Mouse (Mus musculus): Measurements from ENCODE around the gene Myadm. TPM values are rescaled to one million over a fixed set of nuclear protein-coding genes. Genes with fewer than 3 reads are reported as not detected.

The Myadm gene
- polyA plus RNA-seq (2016; fragmentation: Nextera tagmentation; extraction: Ambion mirVana), result 33.1 and 37.7 TPM in 2 replicates

GRCm38 (mm10) chr7:3288976-3289970 lies at the start of gene Myadm, which contains the start of gene Prkcg:
TSS of gene Myadm (plus strand) at chr7:3289080.
TSS of gene Prkcg (plus strand) at chr7:3289179.
- Histone ChIP-seq H3K27me3 (ENCODE audit: insufficient read depth, poor library complexity, severe bottlenecking) (no peaks in the 10 kb centered on the region), H3K36me3 (peaks cover 7% of the 10 kb centered on the region; the same call in 1 of the 2 replicates), H3K4me3 (peak within 1 kb of the TSS; percentile 56), H3K9me3 (no peaks in the 10 kb centered on the region), H3K27ac (peak within 1 kb of the TSS; percentile 89), H3K4me1 (replicated peaks) (peaks cover 47% of the 10 kb centered on the region)
- peak; percentile 80 for DNase-seq (ENCODE audit: low spot score)
- 2% methylated on average over 30 of the region's 30 CpGs for WGBS

- no peaks in the 10 kb centered on the region; the same call in 1 of the 2 replicates for H3K9me3 ChIP-seq
- no peaks in the 10 kb centered on the region for H3K36me3 ChIP-seq
- no peak for DNase-seq (ENCODE audit: low spot score)
- H3K4me1 ChIP-seq (replicated peaks), result no peaks in the 10 kb centered on the region
- WGBS, result 82% methylated on average over 2 of the region's 2 CpGs
- H3K27me3 ChIP-seq (ENCODE audit: insufficient read depth, poor library complexity, severe bottlenecking), result no peaks in the 10 kb centered on the region
- H3K27ac ChIP-seq, result no peak overlapping the region
- no peak overlapping the region for H3K4me3 ChIP-seq
Observed at GRCm38 (mm10) chr7:3239193-3239592, 49.7 kb upstream of the Myadm start.

GRCm38 (mm10) chr7:3260701-3261100 lies 28.2 kb upstream of the Myadm start:
- Histone ChIP-seq H3K36me3 (no peaks in the 10 kb centered on the region), H3K27ac (no peak overlapping the region), H3K4me3 (no peak overlapping the region), H3K4me1 (replicated peaks) (peaks cover 4% of the 10 kb centered on the region; the same call in 1 of the 2 replicates), H3K9me3 (no peaks in the 10 kb centered on the region), H3K27me3 (ENCODE audit: insufficient read depth, poor library complexity, severe bottlenecking) (peaks cover 10% of the 10 kb centered on the region; the same call in 1 of the 2 replicates)
- WGBS, result 64% methylated on average over 3 of the region's 3 CpGs
- DNase-seq (ENCODE audit: low spot score), result no peak

GRCm38 (mm10) chr7:3261446-3261845 lies 27.4 kb upstream of the Myadm start:
- H3K4me1 ChIP-seq (replicated peaks), result peaks cover 4% of the 10 kb centered on the region; the same call in 1 of the 2 replicates
- H3K27me3 ChIP-seq (ENCODE audit: insufficient read depth, poor library complexity, severe bottlenecking), result peaks cover 10% of the 10 kb centered on the region; the same call in 1 of the 2 replicates
- no peaks in the 10 kb centered on the region for H3K36me3 ChIP-seq
- no peak overlapping the region for H3K4me3 ChIP-seq
- no peak for DNase-seq (ENCODE audit: low spot score)
- no peaks in the 10 kb centered on the region for H3K9me3 ChIP-seq
- H3K27ac ChIP-seq, result no peak overlapping the region
- WGBS, result 60% methylated on average over 4 of the region's 4 CpGs

GRCm38 (mm10) chr7:3262789-3263188 lies 26.1 kb upstream of the Myadm start:
- peak; percentile 20 for DNase-seq (ENCODE audit: low spot score)
- Histone ChIP-seq H3K4me1 (replicated peaks) (peaks cover 4% of the 10 kb centered on the region; the same call in 1 of the 2 replicates), H3K36me3 (no peaks in the 10 kb centered on the region), H3K27me3 (ENCODE audit: insufficient read depth, poor library complexity, severe bottlenecking) (peaks cover 10% of the 10 kb centered on the region; the same call in 1 of the 2 replicates), H3K9me3 (no peaks in the 10 kb centered on the region), H3K27ac (no peak overlapping the region), H3K4me3 (no peak overlapping the region)
- WGBS, result 48% methylated on average over 2 of the region's 2 CpGs

- 33% methylated on average over 22 of the region's 22 CpGs for WGBS
- DNase-seq (ENCODE audit: low spot score), result peak; percentile 11
- peaks cover 10% of the 10 kb centered on the region; the same call in 1 of the 2 replicates for H3K27me3 ChIP-seq (ENCODE audit: insufficient read depth, poor library complexity, severe bottlenecking)
- H3K9me3 ChIP-seq, result no peaks in the 10 kb centered on the region
- H3K27ac ChIP-seq, result no peak overlapping the region
- H3K4me3 ChIP-seq, result peak overlapping the region; percentile 30
- H3K4me1 ChIP-seq (replicated peaks), result peaks cover 4% of the 10 kb centered on the region; the same call in 1 of the 2 replicates
- no peaks in the 10 kb centered on the region for H3K36me3 ChIP-seq
Observed at GRCm38 (mm10) chr7:3264390-3265022, 24.4 kb upstream of the Myadm start.

GRCm38 (mm10) chr7:3265311-3265710 lies 23.6 kb upstream of the Myadm start:
- Histone ChIP-seq H3K36me3 (no peaks in the 10 kb centered on the region), H3K9me3 (no peaks in the 10 kb centered on the region), H3K27me3 (ENCODE audit: insufficient read depth, poor library complexity, severe bottlenecking) (peaks cover 10% of the 10 kb centered on the region; the same call in 1 of the 2 replicates), H3K27ac (no peak overlapping the region), H3K4me1 (replicated peaks) (peaks cover 4% of the 10 kb centered on the region; the same call in 1 of the 2 replicates), H3K4me3 (no peak overlapping the region)
- 69% methylated on average over 6 of the region's 6 CpGs for WGBS
- DNase-seq (ENCODE audit: low spot score), result no peak

GRCm38 (mm10) chr7:3267261-3267660 lies 21.6 kb upstream of the Myadm start:
- H3K27ac ChIP-seq, result no peak overlapping the region
- H3K4me3 ChIP-seq, result no peak overlapping the region
- DNase-seq (ENCODE audit: low spot score), result no peak
- H3K4me1 ChIP-seq (replicated peaks), result peaks cover 4% of the 10 kb centered on the region; the same call in 1 of the 2 replicates
- no peaks in the 10 kb centered on the region for H3K9me3 ChIP-seq
- peaks cover 10% of the 10 kb centered on the region; the same call in 1 of the 2 replicates for H3K27me3 ChIP-seq (ENCODE audit: insufficient read depth, poor library complexity, severe bottlenecking)
- no peaks in the 10 kb centered on the region for H3K36me3 ChIP-seq
- 82% methylated on average over 3 of the region's 3 CpGs for WGBS

- H3K4me1 ChIP-seq (replicated peaks), result peaks cover 4% of the 10 kb centered on the region; the same call in 1 of the 2 replicates
- 76% methylated on average over 8 of the region's 8 CpGs for WGBS
- no peak overlapping the region for H3K4me3 ChIP-seq
- H3K27ac ChIP-seq, result no peak overlapping the region
- H3K36me3 ChIP-seq, result no peaks in the 10 kb centered on the region
- no peaks in the 10 kb centered on the region for H3K9me3 ChIP-seq
- H3K27me3 ChIP-seq (ENCODE audit: insufficient read depth, poor library complexity, severe bottlenecking), result peaks cover 10% of the 10 kb centered on the region; the same call in 1 of the 2 replicates
- DNase-seq (ENCODE audit: low spot score), result no peak
Observed at GRCm38 (mm10) chr7:3267888-3268287, 21.0 kb upstream of the Myadm start.

GRCm38 (mm10) chr7:3268291-3268690 lies 20.6 kb upstream of the Myadm start:
- H3K27ac ChIP-seq, result no peak overlapping the region
- peaks cover 10% of the 10 kb centered on the region; the same call in 1 of the 2 replicates for H3K27me3 ChIP-seq (ENCODE audit: insufficient read depth, poor library complexity, severe bottlenecking)
- no peak overlapping the region for H3K4me3 ChIP-seq
- no peaks in the 10 kb centered on the region for H3K36me3 ChIP-seq
- peaks cover 4% of the 10 kb centered on the region; the same call in 1 of the 2 replicates for H3K4me1 ChIP-seq (replicated peaks)
- DNase-seq (ENCODE audit: low spot score), result no peak
- no peaks in the 10 kb centered on the region for H3K9me3 ChIP-seq
- WGBS, result 21% methylated on average over 3 of the region's 3 CpGs

- DNase-seq (ENCODE audit: low spot score), result no peak
- WGBS, result 90% methylated on average over 9 of the region's 9 CpGs
Observed at GRCm38 (mm10) chr7:3272206-3272605, 16.7 kb upstream of the Myadm start.

GRCm38 (mm10) chr7:3275455-3276170 lies 13.3 kb upstream of the Myadm start:
- Histone ChIP-seq H3K9me3 (no peaks in the 10 kb centered on the region), H3K27me3 (ENCODE audit: insufficient read depth, poor library complexity, severe bottlenecking) (no peaks in the 10 kb centered on the region), H3K36me3 (no peaks in the 10 kb centered on the region), H3K27ac (no peak overlapping the region), H3K4me3 (no peak overlapping the region), H3K4me1 (replicated peaks) (0 out of 2 replicates have a peak, but pooled peaks cover 8% of the 10 kb centered on the region)
- no peak for DNase-seq (ENCODE audit: low spot score)
- WGBS, result 63% methylated on average over 6 of the region's 6 CpGs

More at GRCm38 (mm10) chr7:3272206-3272605, 16.7 kb upstream of the Myadm start:
- Histone ChIP-seq H3K4me3 (no peak overlapping the region), H3K4me1 (replicated peaks) (0 out of 2 replicates have a peak, but pooled peaks cover 6% of the 10 kb centered on the region), H3K9me3 (no peaks in the 10 kb centered on the region), H3K27me3 (ENCODE audit: insufficient read depth, poor library complexity, severe bottlenecking) (no peaks in the 10 kb centered on the region), H3K36me3 (no peaks in the 10 kb centered on the region), H3K27ac (no peak overlapping the region)

Data from hindbrain, embryonic 10.5 days (tissue).